Mouse (Mus musculus): Measurements from ENCODE around the gene Ankrd55.
"Not testable (repeated sequence)": the region's sequence is repeated elsewhere in the genome, so short reads cannot be mapped to it uniquely, and the experiment has no call there.

Ankrd55 gene

DNA sequence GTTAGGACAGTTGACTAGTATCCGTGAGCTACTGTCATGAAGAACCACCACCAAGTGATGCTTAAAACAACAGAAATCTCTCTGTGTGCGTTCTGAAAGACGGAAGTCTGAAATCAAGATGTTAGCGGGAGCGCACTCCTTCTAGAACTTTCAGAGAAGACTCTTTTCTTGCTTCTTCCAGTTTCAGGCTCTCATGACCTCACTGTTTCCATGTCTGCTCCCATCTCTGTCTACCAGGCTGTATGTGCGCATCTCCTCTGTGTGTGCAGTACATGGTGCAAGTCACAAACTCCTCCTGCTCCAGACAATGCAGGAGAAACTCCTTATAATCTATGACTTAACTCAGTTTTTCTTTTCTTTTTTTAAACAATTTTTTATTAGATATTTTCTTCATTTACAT, 4.8 kb downstream of the Ankrd55 start:
- DNase-seq (ENCODE audit: low spot score in 2 of 2): no peak

DNA sequence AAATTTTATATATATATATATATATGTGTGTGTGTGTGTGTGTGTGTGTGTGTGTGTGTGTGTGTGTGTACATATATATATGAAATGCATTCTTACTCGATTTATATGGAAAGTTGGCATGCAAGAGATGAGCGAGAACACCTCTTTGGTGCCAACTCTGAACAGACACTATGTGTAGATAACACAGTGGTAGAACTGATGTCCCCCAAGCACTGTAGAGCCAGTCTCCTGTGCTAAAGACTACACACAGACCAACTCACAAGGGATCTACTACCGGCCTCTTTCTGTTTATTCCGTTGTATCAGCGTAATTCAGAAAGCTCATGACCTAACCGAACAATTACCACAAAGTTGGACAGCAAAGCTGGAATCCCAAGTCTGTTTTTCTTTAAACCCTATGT, 6.2 kb downstream of the Ankrd55 start:
- DNase-seq (ENCODE audit: low spot score in 2 of 2): no peak

DNA sequence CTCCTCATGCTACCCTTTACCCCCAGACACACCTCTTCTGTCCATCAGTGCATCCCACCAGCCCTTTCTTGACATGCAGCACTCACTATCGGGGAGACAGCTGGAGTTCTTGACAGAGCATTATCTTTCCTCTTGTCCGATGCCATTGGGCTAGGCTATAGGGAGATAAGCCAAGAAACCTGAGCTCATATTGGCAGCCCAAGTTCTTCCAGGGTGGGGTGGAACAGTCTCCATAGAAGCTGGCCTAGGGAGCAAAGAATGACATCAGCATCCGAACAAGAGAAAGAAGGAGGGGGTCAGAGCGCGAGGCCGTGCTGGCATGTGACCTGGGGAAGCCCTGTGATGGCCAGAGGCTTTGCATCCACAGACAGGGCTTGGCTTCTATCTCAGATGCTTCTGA, 9.5 kb downstream of the Ankrd55 start:
- DNase-seq (ENCODE audit: low spot score in 2 of 2): no peak

DNA sequence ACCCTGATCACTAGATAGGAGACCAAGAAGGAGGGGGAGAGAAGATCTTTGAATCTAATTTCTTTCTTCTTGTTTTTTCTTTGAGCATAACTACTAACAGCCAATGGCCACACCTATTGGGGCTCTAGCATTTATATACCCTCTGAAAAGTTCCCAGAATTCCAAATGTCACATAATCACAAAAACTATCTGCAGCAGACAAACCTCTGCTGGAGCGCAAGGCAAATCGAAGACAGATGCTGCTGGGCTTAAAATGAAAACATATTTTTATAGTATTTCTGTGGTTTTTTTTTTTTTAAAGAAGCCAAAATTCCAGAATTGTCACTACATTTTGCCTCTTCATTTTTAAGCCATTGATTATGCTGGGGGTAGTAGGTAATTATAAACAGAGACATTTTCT, 15.2 kb downstream of the Ankrd55 start:
- no peak for DNase-seq (ENCODE audit: low spot score in 2 of 2)

DNA sequence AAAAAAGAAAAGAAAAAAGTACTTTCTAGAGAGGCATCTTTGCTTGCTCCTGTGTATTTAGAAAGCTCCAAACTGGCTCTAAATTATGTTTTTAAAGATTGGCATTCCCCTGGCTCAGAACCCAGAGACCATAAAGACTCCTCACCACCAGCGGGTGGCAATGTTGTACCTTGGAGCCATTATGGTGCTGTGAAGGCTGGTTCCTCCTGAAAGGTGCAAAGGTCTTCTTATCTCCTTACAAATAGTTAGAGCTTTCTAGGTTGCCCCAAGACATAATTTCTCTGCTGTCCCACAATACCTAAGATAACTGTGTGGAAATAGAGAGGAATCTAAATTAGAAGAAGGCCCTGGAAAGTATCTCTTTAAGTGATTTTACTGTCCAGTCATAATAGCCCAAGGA, 20.4 kb downstream of the Ankrd55 start:
- no peak for DNase-seq (ENCODE audit: low spot score in 2 of 2)

DNA sequence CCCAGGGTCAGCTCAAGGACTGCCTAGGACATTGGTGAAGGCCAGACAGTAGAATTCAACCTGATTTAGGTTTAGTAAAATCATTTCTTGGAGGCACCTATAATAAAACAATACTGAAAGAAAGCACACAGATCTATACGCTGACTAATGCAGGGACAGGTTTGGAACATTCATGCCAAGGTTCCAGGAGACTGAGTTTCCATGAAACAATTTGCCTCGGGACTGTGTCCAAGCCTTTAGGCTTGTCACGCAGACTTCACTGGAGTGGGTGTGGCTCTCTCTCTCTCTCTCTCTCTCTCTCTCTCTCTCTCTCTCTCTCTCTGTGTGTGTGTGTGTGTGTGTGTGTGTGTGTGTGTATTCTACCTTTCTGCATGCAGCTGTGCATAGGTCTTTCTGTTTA, 23.4 kb downstream of the Ankrd55 start:
- not testable (repeated sequence) for DNase-seq (ENCODE audit: low spot score in 2 of 2)

DNA sequence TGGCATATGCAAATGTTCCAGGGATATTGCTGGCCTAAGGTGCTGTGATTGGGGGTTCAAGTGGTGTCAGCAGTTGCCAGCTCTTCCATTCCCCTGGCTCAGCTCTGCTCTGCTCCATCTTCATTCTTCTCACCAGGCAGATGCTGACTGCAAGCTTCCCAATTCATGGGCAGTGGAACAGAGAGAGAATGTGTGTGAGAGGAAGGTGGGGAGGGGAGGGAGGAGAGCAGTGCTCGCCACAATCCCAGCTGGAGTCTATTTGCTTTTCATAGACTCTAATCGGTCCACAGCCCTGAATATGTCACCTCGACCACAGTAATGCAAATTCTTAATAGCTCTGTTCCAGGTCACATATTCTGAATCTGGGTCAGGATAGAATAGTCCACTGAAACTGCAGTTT, 27.2 kb downstream of the Ankrd55 start:
- DNase-seq (ENCODE audit: low spot score in 2 of 2): no peak

DNA sequence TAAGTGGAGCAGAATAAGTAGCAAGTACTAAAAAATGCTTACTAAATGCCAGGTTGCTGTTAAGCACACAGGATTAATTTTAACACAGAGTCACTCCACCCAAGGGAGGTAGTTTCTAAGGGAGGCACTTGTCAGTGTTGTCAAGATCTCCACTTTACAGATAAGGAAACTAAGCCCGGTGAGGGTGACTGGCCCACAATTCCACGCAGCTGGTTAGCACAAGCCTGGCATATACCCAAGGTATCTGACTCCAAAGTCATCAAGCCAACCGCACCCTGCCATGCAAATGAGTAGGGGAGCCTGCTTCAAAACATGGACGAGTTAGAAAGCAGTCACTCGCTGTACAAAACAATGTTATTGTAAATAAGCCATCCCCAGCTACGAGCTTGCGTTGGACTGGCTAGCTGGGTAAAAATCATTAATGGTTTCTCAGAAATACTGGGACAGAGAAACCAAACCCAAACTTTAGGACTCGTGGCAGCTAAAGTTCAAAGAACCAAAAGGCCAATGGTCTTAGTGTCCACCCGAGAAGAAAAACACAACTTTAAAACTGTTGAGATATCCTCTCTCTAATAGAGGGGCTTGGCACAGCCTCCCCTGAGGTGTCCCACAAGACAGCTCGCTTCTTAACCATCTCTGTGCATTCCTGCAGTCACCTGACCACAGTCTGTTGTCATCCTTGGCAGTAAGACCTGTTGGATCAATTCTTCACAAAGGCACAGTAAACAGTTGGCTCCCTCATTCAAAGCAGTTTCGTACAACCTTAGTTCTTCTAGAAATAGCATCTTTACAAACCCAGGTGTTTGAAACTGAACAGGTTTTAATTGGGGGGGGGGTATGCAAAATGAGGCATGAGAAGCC, 28.6 kb downstream of the Ankrd55 start:
- DNase-seq (ENCODE audit: low spot score in 2 of 2): no peak

DNA sequence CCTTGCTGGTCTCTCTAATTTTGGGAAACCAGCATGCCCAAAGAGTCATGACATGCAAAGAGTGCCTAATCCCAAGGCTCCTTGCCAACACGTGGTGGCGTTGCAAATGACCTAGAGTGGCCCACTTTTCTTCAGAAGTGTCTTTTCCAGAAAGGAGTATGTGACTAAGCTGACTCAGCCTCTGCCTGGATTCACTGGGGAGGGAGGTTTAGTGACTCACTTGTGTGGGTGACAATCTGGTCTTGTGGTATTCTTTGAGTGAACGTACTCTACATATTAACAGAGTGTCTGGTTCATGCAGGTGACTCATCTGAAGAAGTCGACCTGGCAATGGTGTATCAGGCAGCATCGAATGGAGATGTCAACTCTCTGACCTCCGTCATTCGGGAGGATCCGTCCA, 29.9 kb downstream of the Ankrd55 start:
- DNase-seq (ENCODE audit: low spot score in 2 of 2): peak; percentile 53 to 76

DNA sequence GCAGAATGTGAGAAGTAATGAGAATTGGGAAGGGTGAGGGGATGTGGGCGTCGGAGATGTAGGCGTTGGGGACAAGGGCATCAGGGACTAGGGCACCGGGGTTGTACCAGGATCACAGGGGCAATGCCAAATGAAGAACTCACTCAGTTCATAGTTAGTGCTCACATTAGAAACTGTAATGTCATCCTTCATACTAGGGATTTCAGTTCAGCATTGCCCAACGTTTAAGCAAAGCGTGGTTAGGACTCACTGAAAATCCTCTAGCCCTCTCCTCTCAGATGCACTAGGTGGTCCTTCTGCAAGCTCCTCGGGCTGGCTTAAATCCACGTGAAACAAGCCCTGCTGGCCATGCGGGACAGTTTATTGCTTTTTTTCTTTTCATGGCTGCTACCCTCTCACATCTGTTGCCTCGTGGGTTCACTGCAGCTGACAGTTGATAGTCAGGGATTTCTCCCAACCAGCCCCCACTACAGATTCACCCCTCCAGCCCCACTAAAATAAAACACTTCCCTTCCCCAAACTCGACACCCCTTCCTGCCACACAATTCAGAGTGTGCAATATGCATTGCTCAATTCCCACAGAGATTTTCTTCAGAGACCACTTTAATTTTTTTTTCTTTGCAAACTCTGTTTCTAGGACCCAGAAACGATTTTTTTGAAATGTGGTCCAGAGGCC, 35.5 kb downstream of the Ankrd55 start:
- no peak for DNase-seq (ENCODE audit: low spot score in 2 of 2)

DNA sequence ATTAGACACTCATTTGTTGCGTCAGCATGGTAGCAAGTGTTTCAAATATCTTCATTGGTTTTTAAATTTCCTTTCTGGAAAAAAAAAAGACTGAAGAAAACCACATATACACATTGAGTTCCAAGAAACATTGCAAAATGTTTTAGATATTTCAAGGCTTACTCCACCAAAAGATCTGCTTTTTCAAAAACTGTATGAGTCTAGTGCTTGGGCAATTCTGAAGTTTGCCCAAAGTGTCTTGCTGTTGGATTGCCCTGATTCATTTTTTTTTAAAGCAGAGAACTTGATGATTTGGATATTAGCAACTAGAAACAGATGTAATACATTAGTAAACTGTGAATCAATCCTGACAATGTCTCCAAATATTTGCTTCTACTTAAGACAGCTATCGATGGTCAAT, 36.9 kb downstream of the Ankrd55 start:
- DNase-seq (ENCODE audit: low spot score in 2 of 2): no peak

DNA sequence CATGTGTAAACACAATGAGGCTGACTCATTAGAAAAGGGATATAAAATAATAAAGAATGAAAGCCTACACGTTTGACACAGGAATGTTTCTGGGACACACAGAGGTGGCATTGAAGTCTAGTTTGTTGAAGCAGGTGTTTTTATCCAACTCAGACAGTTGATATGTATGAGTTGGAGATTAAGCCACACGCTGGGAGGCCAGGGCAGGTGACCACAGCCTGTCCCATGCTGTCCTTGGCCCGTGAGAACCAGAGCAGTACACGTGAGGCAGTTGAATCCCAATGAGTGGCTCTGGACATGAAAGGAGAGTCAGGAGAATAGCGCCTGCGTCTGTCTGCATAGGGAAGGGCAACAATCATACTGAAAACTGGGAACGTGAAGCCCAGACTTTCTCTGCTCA, 38.2 kb downstream of the Ankrd55 start:
- DNase-seq (ENCODE audit: low spot score in 2 of 2): no peak

DNA sequence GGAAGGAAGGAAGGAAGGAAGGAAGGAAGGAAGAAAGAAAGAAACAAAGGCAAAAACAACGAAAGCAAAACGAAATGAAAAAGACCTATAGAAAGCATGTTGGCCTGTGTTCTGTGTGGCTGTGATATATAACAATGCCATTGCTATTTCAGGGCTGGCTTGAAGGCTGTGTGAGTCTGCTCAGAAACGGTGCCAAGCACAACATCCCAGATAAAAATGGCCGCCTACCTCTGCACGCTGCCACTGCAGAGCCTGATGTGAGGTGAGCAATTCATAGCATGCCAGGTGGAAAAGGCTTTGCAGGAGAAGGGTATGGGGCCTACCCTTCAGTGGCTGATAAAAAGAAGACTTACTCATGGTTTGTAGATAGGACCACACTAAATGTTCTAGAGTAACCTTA, 38.7 kb downstream of the Ankrd55 start:
- DNase-seq (ENCODE audit: low spot score in 2 of 2): no peak

DNA sequence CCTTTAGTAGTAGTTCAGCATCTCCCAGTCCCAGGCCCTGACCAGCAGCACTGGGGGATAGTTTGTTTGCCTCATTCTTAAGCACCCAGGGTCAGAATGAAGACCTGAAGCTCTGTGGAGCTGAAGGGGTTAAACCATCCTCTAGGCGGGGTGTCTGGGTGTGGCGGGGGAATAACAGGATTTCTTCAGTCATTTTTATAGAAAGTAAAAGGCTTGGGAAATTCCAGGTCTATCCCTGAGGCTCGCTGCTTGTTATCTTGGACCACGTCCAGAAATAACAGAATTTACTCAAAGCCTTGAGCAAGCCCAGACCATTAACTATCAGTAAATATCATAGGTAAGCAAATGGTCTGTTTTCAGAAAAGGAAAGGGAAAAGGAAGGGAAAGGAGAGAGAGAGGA, 39.3 kb downstream of the Ankrd55 start:
- DNase-seq (ENCODE audit: low spot score in 2 of 2): no peak

DNA sequence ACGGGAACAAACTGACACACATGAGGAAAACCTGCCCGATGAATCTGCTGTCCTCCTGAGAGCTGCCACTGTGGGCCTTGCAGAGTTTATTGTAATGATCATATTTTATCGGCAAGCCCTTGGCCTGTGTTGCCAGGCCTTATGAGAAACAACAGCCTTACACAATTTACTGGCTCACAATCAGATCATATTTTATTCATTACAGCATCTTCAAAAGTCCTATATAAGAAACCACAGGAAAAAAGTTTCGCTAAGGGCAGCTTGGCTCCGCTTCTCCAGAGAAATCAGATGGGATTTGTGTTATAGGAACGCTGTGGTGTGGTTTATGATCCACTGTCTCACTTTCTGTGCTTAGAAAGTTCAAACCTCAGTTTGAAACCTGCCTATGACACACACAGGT, 42.0 kb downstream of the Ankrd55 start:
- no peak for DNase-seq (ENCODE audit: low spot score in 2 of 2)

DNA sequence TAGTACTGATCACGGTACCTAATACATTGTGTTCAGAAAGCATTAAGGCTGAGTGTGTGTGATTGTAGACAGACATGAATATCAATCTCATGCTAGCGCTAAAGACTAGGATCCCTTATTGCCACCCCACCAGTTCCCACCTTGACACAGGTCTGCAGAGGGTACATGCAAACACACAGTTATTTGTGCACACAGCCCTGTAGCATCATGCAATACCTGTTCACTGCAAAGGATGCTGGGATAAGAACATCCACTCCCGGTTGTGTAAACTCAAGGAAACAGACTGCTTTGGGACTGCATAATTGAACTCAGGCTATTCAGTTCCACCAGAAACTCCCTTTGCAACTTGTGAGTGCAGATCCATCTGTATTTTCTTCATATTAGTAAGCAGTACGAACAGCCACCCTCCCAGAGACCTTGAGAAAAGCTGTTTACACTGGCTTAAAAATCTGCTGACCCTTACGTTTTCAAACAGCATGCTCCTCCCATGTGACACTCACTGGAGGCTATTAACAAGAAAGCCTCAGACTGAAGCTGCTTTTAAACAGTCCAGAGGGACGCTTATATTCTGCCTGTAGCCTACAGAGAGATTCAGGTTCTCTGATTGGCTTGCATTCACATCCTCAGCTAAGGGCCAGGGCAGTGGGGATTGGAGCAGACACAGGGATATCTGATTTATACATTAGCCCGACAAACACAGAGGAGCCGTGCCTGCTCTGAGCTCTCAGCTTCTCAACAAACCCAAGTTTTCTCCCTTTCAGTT, 42.8 kb downstream of the Ankrd55 start:
- no peak for DNase-seq (ENCODE audit: low spot score in 2 of 2)

DNA sequence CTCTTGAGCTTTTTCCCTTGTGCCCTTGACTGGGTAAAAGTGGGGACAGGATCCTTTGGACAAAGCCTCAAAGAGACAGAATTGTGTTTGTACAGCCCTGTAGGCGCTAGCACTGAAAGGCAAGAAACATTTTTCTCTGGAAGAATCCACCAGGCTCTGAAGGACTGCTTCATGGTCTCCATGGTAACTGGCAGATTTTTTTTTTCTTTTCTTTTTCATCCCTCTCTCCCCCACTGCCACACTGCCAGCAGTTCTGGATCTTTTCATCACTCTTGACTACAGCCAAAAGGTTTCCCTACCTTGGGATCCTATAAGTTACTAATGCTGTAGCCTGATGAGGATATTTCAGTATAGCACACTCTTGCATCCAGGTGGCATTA, 43.4 kb downstream of the Ankrd55 start:
- no peak for DNase-seq (ENCODE audit: low spot score in 2 of 2)

DNA sequence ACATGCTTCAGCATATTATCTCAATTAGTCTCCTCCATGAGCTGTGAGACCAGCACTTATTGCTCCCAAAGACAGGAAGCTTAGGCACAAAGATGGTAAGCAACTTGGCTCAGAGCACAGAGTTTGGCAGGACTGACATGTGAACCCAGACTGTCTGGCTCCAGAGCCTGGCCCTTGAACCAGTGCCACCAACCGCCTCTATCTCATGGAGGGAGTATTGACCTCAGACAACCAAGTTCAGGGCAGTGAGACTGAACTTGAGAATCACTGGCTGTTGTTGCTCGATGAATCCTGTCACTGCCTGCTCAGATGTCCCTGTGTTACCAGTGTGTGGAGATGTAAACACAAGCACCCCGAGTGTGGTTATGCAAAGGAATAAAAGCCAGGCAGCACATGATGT, 47.3 kb downstream of the Ankrd55 start:
- DNase-seq (ENCODE audit: low spot score in 2 of 2): no peak

DNA sequence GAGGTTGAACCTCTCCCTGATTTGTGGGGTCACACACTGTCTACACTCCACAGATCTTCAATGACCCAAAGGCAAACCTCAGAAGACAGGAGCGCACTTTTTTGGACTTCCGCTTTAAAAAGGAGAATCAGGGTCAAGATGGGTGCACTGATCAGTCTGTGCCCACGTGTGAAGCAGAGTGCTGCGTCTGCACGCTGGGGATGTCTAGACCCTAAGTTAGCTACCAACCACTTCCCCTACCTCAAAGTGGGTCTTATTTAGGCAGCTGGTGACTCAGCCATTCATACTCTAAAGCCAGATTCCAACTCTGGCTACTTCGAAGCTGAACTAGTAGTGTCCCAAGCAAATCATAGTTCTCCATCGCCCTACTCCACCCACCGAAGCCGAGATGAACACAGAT, 48.9 kb downstream of the Ankrd55 start:
- no peak for DNase-seq (ENCODE audit: low spot score in 2 of 2)

DNA sequence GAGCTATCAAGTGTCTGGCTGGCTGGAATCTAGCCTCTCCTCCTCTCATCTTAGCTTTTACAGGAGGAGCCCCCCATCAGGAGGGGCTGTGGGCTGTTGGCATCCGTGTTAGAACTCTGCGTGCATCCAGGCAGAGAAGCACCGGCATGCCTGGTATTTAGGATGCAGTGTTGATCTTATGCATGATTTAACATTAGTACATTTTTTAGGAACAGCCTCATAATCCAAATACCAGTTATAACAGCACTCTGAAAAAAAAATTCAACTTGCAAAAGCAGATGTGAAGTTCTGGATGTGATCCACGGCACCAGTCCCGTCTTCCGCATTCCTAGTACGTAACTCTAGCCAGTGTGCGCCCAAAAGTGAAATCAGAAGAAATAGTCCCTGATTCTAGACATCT, 52.0 kb downstream of the Ankrd55 start:
- DNase-seq (ENCODE audit: low spot score in 2 of 2): no peak

DNA sequence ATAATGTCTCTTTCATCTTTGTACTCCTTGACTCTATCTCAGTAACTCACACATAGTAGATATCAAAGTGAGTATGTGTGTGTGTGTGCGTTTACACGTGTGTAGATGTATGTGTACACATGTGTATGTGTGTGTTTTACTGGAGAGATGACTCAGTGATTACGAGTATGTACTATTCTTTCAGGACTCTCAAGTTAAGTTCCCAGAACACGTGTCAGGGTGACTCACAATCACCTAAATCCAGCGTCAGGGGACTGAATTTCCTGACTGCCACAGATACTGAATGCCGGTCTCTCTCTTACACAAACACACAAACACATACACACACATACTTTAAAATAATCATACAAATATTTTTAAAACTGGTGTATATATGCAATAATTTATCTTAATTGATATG, 52.5 kb downstream of the Ankrd55 start:
- no peak for DNase-seq (ENCODE audit: low spot score in 2 of 2)

DNA sequence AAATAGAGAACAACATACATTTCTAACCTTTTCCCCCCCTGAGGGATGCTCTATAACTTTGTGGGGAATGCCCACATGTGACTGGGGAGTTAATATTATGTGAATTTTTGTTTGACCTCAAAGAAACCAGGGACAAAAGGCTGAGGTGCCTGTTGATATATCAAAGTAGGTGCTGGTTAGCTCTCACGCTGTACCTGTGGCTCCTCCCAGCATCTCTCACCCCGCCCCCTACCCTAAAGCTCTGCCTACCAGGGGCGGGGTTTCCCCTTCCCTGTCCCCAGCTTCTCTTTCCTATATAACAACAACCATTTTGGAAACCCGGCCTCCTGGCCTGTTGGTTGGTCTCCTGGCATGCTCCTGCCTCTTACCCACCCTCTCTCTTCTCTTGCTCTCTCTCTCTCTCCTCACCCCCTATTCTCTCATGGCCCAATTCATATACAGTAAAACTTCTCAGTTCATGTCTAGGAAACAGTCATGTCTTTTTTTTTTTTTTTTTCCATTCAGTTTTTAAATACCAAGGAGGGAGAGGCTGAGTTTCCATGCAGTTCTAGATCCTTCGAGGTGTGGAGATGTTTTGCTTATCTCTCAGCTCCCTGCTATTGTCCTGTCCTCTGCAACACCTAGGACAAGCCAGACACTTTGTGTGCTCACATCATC, 54.8 kb downstream of the Ankrd55 start:
- no peak for DNase-seq (ENCODE audit: low spot score in 2 of 2)
